Mouse (Mus musculus) hindbrain, embryonic 14.5 days (tissue): ENCODE data around the gene Trim80. TPM values are rescaled to one million over a fixed set of nuclear protein-coding genes. Genes with fewer than 3 reads are reported as not detected.

ENCODE experiments used
- ATAC-seq: fragments of 200-750 bp; cut with Nextera tagmentation; 2 replicates; pipeline ENCODE4 v1.8.0; 2017; ENCODE audit warnings: moderate number of reproducible peaks, mild to moderate bottlenecking, moderate TSS enrichment, moderate library complexity; ENCODE audit not compliant: low FRiP score
- DNase-seq: peaks from one replicate; pipeline ENCODE4 v3.0.0-alpha.2; 2015; ENCODE audit warnings: low spot score
- H3K27ac ChIP-seq: fragments of 300-500 bp; sonication (generic); 2 replicates; pipeline ENCODE4 v1.5.1; 2014; ENCODE audit warnings: mild to moderate bottlenecking, moderate library complexity
- H3K27me3 ChIP-seq: fragments of 300-500 bp; sonication (generic); 2 replicates; pipeline ENCODE4 v1.6.1; 2014; ENCODE audit warnings: mild to moderate bottlenecking, low read length, mixed read lengths; ENCODE audit not compliant: control insufficient read depth, insufficient read depth
- H3K36me3 ChIP-seq: fragments of 300-500 bp; sonication (generic); replicated peaks from 2 replicates; pipeline ENCODE4 v1.6.1; 2014; ENCODE audit not compliant: control insufficient read depth, insufficient read depth
- H3K4me1 ChIP-seq: fragments of 300-500 bp; sonication (generic); replicated peaks from 2 replicates; pipeline ENCODE4 v1.6.1; 2014; ENCODE audit warnings: antibody characterized with exemption, low read length, mixed read lengths; ENCODE audit not compliant: control insufficient read depth, insufficient read depth
- H3K4me2 ChIP-seq: fragments of 300-500 bp; sonication (generic); replicated peaks from 2 replicates; pipeline ENCODE4 v1.6.1; 2014; ENCODE audit warnings: mild to moderate bottlenecking, moderate library complexity
- H3K4me3 ChIP-seq: fragments of 300-500 bp; sonication (generic); replicated peaks from 2 replicates; pipeline ENCODE4 v1.5.1; 2014; ENCODE audit warnings: mild to moderate bottlenecking, low read length
- H3K9ac ChIP-seq: fragments of 300-500 bp; sonication (generic); 2 replicates; pipeline ENCODE4 v1.6.1; 2014
- H3K9me3 ChIP-seq: fragments of 300-500 bp; sonication (generic); 2 replicates; pipeline ENCODE4 v1.6.1; 2016; ENCODE audit warnings: low read length; ENCODE audit not compliant: control insufficient read depth
- WGBS: fragments of 180-500 bp; shearing (Covaris S2); extraction: QIAGEN DNeasy Blood & Tissue Kit; methylation state at CpG from one replicate; pipeline ENCODE4 v1.1.7; 2014; 5-methylcytosine and 5-hydroxymethylcytosine counted together
- polyA plus RNA-seq: library from polyadenylated mRNA; unstranded; fragments of >200 nt; fragmentation: Nextera tagmentation; extraction: Ambion mirVana; gene quantifications from 2 replicates; pipeline ENCODE4 v1.2.1, GENCODE M21; 2014

Trim80 gene
- polyA plus RNA-seq, 1 experiment from 2014 or later: not detected

DNA sequence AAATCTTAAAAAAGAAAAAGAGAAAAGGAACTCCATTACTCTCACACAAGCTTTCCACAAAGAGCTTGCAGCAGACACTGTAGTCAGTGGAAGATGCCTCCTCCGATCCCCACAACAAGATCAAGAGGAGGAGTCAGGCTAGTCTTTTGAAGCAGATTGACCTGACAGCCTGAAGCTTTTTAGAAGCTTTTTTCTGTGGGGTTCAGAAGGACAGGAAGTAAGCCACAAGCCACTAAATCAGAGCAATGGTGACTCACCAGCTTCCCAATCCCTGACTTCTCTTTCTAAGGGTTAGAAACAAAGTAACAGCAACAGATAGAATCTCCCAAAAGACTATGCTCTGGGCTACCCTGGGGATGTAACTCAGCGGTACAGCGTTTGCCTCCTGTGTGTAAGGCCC lies 1.0 kb upstream of the Trim80 start:
- WGBS: 93% methylated on average over 3 of the region's 3 CpGs
- H3K4me2 ChIP-seq: no peak overlapping the region
- DNase-seq (no peak), ATAC-seq (no peak)
- H3K4me3 ChIP-seq: no peak overlapping the region
- H3K4me1 ChIP-seq: peaks cover 13% of the 10 kb centered on the region
- H3K27me3 ChIP-seq: no peaks in the 10 kb centered on the region
- H3K9me3 ChIP-seq: no peaks in the 10 kb centered on the region
- H3K9ac ChIP-seq: no peak overlapping the region
- H3K27ac ChIP-seq: no peak overlapping the region
- H3K36me3 ChIP-seq: no peaks in the 10 kb centered on the region

DNA sequence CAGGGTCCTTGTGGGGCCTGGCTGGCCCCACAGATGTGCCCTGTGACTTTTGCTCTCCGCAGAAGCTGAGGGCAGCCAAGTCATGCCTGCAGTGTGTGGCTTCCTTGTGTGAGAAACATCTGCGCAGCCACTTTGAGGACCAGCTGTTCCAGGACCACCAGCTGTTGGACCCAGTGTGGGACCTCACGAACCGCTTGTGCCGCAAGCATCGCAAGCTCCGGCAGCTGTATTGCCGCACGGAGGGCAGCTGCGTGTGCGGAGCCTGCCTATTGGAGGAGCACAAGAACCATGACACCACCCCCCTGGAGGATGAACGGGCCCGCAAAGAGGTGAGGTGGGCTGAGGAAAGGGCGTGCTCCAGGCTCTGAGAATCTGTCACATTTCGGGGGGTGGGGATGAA lies 1.1 kb downstream of the Trim80 start:
- H3K9me3 ChIP-seq: no peaks in the 10 kb centered on the region
- no peak overlapping the region for H3K4me2 ChIP-seq
- H3K4me3 ChIP-seq: no peak overlapping the region
- DNase-seq: no peak
- ATAC-seq: no peak
- H3K9ac ChIP-seq: no peak overlapping the region
- 51% methylated on average over 15 of the region's 15 CpGs for WGBS
- no peaks in the 10 kb centered on the region for H3K27me3 ChIP-seq
- H3K36me3 ChIP-seq: no peaks in the 10 kb centered on the region
- peaks cover 2% of the 10 kb centered on the region for H3K4me1 ChIP-seq
- no peak overlapping the region for H3K27ac ChIP-seq

DNA sequence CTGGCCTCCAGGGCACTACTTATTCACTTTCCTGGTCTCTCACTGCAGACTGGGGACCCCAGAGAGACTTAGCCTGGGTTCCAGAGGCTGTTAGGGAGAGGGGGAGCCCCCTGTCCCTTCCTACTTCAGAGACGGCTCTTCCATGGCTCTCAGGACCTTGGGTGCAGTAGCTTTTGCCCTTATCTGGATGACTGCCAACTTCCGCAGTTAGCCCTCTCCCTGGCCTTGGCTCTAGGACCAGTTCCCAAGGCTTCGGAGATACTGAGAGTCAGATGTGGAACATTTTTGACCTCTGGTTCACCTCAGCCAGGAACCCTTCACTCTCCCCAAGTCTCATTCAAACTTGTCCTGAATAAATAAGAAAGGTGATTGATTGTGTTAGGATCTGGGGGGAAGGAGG lies 6.6 kb downstream of the Trim80 start:
- WGBS: 70% methylated on average over 3 of the region's 3 CpGs
- Histone ChIP-seq H3K4me1 (no peaks in the 10 kb centered on the region), H3K4me2 (no peak overlapping the region), H3K27ac (no peak overlapping the region), H3K4me3 (no peak overlapping the region), H3K9ac (no peak overlapping the region), H3K9me3 (no peaks in the 10 kb centered on the region), H3K36me3 (no peaks in the 10 kb centered on the region), H3K27me3 (no peaks in the 10 kb centered on the region)
- DNase-seq (no peak), ATAC-seq (no peak)

DNA sequence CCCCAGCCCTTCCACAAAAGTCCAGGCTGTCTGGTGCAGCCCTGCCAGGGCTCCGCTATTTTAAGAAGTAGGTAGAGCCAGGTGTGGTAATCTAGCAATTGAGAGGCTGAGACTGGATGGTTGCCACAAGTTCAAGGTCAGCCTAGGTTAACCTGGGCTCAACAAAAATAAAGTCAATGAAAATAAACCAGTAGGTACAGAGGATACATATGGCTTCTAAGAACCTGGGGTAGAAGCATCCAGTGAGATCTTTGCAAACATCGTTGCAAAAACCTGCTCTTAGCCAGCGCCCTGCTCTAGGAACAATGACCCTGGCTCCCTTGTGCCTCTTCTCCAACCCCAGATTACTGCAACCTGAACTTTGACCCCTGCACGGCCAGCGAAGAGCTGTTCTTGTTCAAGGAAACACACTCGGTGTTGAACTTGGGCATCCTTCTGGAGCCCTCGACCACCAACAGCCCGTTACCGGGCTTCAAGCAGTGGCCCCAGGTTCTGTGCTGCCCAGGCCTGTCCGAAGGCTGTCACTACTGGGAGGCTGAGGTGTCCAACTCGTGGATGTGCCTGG lies 7.1 kb downstream of the Trim80 start:
- Histone ChIP-seq H3K4me2 (no peak overlapping the region), H3K9ac (no peak overlapping the region), H3K4me3 (no peak overlapping the region), H3K27me3 (no peaks in the 10 kb centered on the region), H3K27ac (no peak overlapping the region), H3K36me3 (no peaks in the 10 kb centered on the region), H3K4me1 (no peaks in the 10 kb centered on the region), H3K9me3 (no peaks in the 10 kb centered on the region)
- WGBS: 87% methylated on average over 11 of the region's 11 CpGs
- no peak for DNase-seq
- no peak for ATAC-seq

DNA sequence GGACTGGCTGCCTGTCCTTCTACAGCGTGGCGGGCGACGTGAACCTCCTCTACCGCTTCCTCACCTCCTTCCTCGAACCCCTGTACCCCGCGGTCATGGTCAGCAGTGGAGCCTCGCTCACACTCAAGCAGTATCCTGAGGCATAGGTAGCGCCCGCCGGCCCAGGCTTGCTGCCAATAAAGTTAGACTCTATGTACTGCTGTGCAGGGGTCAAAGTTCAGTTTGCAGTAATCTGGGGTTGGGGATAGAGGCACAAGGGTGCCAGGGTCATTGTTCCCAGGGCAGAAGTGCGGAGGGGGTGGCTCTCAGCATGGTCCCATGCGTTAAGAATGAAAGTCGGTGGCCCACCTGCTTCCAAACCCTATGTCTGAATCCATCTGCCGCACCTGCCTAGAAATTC lies 7.7 kb downstream of the Trim80 start:
- 86% methylated on average over 16 of the region's 16 CpGs for WGBS
- Histone ChIP-seq H3K9ac (no peak overlapping the region), H3K27me3 (no peaks in the 10 kb centered on the region), H3K4me1 (no peaks in the 10 kb centered on the region), H3K4me3 (no peak overlapping the region), H3K4me2 (no peak overlapping the region), H3K9me3 (no peaks in the 10 kb centered on the region), H3K36me3 (no peaks in the 10 kb centered on the region), H3K27ac (no peak overlapping the region)
- ATAC-seq (no peak), DNase-seq (no peak)

DNA sequence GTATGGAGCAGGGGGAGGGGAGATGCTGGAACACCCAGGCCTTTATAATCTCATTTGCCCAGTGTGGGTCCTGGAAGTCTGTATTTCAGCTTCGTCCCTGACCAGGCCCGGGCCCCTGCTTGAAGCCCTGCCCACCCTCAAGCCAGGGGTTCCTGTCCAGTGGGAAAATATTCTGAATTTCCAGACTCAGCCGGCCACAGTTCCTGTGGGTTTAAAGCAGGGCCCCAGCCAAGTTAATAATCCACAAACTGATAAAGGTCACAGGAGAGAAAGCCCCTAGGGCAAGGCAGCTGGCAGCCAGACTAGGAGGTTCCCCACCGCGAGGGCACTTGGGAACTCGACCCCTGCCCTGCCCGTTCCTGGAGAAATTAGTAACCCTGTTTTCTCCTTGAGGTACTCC lies 8.7 kb downstream of the Trim80 start:
- WGBS: 46% methylated on average over 7 of the region's 7 CpGs
- Histone ChIP-seq H3K27ac (no peak overlapping the region), H3K4me3 (no peak overlapping the region), H3K27me3 (no peaks in the 10 kb centered on the region), H3K9me3 (no peaks in the 10 kb centered on the region), H3K36me3 (no peaks in the 10 kb centered on the region), H3K9ac (no peak overlapping the region), H3K4me1 (no peaks in the 10 kb centered on the region), H3K4me2 (no peak overlapping the region)
- DNase-seq: no peak
- ATAC-seq: no peak

DNA sequence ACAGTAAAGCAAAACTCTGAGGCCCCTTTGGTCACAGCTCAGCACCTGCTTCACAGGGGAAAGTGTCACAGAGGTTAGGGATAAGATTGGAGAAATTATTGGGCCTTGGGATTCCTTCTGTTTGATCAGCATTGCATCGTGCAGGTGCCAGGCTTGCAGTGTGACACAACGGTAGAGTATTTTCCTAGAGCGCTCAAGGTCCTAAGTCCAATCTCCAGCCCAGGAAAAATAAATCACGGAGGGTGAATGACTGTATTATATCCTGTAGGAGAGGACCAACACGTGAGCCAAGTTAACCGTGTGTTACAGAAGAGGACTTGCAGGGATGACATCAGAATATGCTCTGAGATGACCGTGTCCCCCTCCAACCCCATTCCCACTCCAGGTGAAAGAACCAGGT lies 9.8 kb downstream of the Trim80 start:
- no peak overlapping the region for H3K27ac ChIP-seq
- H3K9ac ChIP-seq: no peak overlapping the region
- H3K4me1 ChIP-seq: no peaks in the 10 kb centered on the region
- no peak overlapping the region for H3K4me3 ChIP-seq
- 91% methylated on average over 7 of the region's 7 CpGs for WGBS
- H3K36me3 ChIP-seq: no peaks in the 10 kb centered on the region
- H3K9me3 ChIP-seq: no peaks in the 10 kb centered on the region
- no peak overlapping the region for H3K4me2 ChIP-seq
- DNase-seq (no peak), ATAC-seq (no peak)
- H3K27me3 ChIP-seq: no peaks in the 10 kb centered on the region

DNA sequence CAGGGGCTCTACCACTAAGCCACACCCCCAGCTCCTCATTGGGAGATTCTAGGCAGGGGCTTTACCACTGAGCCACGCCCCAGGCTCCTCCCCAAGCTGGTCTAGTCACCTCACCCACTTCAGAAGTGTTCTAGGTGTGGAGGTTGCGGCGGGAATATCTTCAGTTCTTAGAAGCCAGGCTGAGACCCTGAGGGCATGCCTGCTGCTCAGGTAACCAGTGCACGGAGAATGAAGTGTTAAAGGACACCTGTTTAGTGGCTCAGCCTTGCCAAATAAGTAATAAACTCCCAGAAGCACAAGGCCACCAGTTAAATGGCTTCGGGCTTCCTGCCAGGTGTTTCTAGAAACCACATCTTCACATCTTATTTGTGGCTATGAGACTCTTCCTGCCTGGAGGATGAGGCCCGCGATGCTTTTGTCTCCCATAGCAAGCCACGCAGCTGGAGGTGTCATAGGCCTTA lies 11.5 kb downstream of the Trim80 start:
- Histone ChIP-seq H3K4me1 (no peaks in the 10 kb centered on the region), H3K36me3 (no peaks in the 10 kb centered on the region), H3K9me3 (no peaks in the 10 kb centered on the region), H3K27me3 (no peaks in the 10 kb centered on the region), H3K9ac (no peak overlapping the region), H3K4me2 (no peak overlapping the region), H3K4me3 (no peak overlapping the region), H3K27ac (no peak overlapping the region)
- ATAC-seq (no peak), DNase-seq (no peak)
- WGBS: 93% methylated on average over 8 of the region's 8 CpGs

DNA sequence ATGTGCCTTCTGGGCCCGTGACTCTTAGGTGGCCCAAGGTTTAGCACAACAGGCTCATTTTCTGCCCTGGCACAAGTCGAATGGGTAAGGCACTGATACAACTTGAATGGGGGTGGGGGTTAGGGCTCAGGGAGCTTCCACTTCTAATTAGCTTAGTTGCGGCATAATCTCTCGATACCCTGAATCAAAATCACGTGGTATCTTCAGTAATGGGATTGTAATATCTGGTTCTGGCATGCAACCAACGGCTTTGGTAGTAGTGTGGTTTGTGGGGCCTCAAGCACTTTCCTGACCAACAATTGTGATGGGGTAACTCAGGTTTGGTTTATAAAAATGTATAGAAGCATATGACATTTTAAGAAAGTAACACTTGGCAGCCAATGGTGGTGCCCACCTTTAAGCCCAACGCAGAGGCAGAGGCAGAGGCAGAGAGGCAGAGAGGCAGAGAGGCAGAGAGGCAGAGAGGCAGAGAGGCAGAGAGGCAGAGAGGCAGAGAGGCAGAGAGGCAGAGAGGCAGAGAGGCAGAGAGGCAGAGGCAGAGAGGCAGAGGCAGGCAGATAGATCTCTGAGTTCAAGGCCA lies 12.0 kb downstream of the Trim80 start:
- H3K36me3 ChIP-seq: no peaks in the 10 kb centered on the region
- no peak overlapping the region for H3K27ac ChIP-seq
- no peak overlapping the region for H3K9ac ChIP-seq
- H3K4me3 ChIP-seq: no peak overlapping the region
- H3K4me2 ChIP-seq: no peak overlapping the region
- ATAC-seq: no peak
- 80% methylated on average over 7 of the region's 7 CpGs for WGBS
- no peaks in the 10 kb centered on the region for H3K27me3 ChIP-seq
- H3K4me1 ChIP-seq: no peaks in the 10 kb centered on the region
- H3K9me3 ChIP-seq: no peaks in the 10 kb centered on the region
- DNase-seq: no peak

DNA sequence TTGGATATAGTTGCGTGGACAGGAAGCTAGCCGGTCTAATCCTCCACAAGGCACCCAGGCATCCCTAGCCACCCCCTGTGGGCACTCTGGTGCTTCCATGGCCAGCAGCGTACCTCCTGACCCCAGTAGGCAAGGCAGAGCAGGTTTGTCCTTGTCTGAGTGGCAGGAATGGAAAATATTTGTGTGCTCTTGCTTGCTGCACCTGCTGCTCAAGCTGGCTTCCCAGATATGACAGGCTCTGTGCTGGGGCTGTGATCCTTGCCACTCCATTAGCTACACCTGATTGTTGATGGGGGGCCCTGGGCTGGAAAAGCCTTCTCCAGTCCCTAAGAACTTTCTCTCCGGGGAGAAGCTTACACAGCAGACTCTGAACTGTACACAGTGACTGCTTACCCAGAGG lies 13.0 kb downstream of the Trim80 start:
- no peak overlapping the region for H3K27ac ChIP-seq
- H3K4me2 ChIP-seq: no peak overlapping the region
- no peaks in the 10 kb centered on the region for H3K27me3 ChIP-seq
- DNase-seq (no peak), ATAC-seq (no peak)
- WGBS: 71% methylated on average over 4 of the region's 4 CpGs
- H3K9ac ChIP-seq: no peak overlapping the region
- no peaks in the 10 kb centered on the region for H3K36me3 ChIP-seq
- H3K4me3 ChIP-seq: no peak overlapping the region
- no peaks in the 10 kb centered on the region for H3K9me3 ChIP-seq
- no peaks in the 10 kb centered on the region for H3K4me1 ChIP-seq
